Mouse (Mus musculus): Measurements from ENCODE around the gene Extl2. TPM values are rescaled to one million over a fixed set of nuclear protein-coding genes. Genes with fewer than 3 reads are reported as not detected.

The Extl2 gene
- polyA plus RNA-seq (2012; rRNA removed) = 8.6 and 12.5 TPM in 2 replicates

DNA sequence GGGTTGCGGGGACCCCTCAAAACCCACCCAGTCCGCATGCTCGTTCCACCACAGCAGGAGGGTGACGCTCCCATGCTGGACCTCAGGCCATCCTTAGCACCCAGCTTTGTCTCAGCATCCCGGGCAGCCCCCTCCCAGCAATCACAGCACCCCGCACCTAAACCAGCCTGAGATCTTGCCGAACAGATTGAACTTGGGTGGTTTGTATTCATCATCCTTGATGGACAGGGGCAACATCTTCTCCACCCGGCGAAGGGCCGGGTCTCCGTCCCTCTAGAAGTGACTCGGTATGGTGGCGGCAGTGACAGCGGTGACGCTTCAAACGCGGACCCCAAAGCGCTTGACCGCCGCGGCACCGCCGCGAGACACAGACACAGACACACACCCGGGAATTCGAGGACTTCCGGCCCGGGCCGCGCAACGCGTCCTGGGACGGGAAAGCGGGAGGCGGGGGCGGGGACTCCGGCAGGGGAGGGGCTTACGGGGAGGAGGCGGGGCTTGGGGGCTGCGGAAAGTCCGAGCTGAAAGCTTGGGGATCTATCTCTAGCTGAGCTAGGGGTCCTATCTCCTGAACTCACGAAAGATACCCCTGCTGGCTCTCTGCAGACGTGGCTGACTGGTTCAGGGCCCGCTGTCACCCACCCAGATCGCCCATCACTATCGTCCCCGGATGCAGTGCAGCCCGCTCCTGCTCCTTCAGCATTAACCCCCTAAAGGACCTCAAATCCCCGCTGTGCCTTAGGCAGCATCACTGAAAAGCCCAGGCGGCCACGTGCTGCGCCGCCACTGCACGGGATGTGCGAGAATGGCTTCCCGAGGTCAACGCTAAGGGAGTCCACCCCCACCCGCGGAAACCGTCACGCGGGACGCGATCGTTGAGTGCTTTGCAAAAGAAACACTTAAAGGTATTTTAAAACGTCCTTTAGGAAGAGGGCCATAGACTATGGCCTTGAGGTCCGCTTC is at the start of gene Extl2, which contains the start of gene Slc30a7:
TSS of gene Extl2 (plus strand) at position 485 of the 963 bp plus-strand sequence.
TSS of gene Slc30a7 (minus strand) at position 429 of the 963 bp plus-strand sequence.
- peak; percentile 95 for DNase-seq (ENCODE audit: low read depth)
- TF ChIP-seq CTCF (IDR thresholded peaks at IDR 0.05; ENCODE audit: borderline replicate concordance, extremely low read depth, insufficient read depth, insufficient read length) = no peak
- peak; percentile 57; the same call in 1 of the 2 replicates for TF ChIP-seq POLR2A (IDR thresholded peaks at IDR 0.05; ENCODE audit: borderline replicate concordance, extremely low read depth, insufficient read depth, insufficient read length, poor library complexity, severe bottlenecking)

DNA sequence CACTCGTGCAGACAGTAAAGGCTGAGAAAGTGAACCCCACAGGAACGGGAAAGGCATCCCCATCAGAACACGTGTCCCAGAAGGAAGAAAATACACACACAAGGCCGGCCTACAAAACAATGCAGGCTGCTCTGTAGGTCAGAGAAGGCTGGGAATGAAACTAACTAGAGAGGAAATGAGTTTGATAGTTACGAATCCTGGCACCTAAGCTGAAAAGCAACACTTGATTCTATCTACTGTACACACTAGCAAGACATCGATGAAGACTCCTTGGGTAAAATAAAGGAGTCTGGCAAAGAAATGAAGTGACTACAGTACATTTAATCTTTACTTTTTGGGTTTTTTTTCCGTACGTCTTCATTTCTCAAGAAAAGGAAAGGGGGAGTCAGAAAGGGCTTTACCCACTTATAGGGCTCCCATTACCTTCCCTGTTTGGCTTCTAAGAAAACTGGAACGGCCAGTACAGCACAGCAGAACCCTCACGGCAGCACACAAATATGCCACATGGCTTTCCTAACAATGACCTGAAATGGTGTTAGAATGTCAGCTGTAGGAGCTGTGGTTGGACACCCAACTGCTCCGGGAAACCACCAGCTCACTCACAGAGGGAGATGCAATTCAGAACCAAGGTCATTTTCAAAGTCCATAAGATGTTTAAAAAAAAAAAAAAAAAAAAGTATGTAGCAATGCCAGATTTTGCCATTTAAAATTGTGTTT is 45.8 kb upstream of the Extl2 start:
- TF ChIP-seq CTCF (IDR thresholded peaks at IDR 0.05; ENCODE audit: borderline replicate concordance, extremely low read depth, insufficient read depth, insufficient read length) (no peak), POLR2A (IDR thresholded peaks at IDR 0.05; ENCODE audit: borderline replicate concordance, extremely low read depth, insufficient read depth, insufficient read length, poor library complexity, severe bottlenecking) (no peak)

GRCm38 (mm10) chr3:115962028-115962415 is 45.2 kb upstream of the Extl2 start:
- no peak for DNase-seq (ENCODE audit: low read depth)
- TF ChIP-seq POLR2A (IDR thresholded peaks at IDR 0.05; ENCODE audit: borderline replicate concordance, extremely low read depth, insufficient read depth, insufficient read length, poor library complexity, severe bottlenecking) (no peak), CTCF (IDR thresholded peaks at IDR 0.05; ENCODE audit: borderline replicate concordance, extremely low read depth, insufficient read depth, insufficient read length) (no peak)

More for the DNA sequence above, 45.8 kb upstream of the Extl2 start:
- no peak for DNase-seq (ENCODE audit: low read depth)

DNA sequence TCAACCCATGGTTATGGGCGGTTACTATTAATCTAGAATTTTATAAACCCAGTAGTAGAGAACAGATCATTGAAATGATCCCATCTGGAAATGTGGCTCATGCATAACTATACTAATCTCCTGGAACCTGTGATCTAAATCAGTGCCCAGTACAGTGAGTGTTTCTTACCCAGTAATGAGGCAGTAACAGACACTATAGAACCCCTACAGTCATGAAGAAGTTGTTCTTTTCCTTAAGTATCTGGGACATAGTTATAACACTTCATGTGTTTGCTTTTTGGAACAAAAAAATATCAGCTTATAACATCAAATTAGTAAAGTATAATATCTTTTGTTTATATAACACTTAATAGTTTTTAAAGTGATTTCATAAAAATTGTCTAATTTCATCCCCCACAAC is 43.7 kb upstream of the Extl2 start:
- no peak for DNase-seq (ENCODE audit: low read depth)
- TF ChIP-seq CTCF (IDR thresholded peaks at IDR 0.05; ENCODE audit: borderline replicate concordance, extremely low read depth, insufficient read depth, insufficient read length) (no peak), POLR2A (IDR thresholded peaks at IDR 0.05; ENCODE audit: borderline replicate concordance, extremely low read depth, insufficient read depth, insufficient read length, poor library complexity, severe bottlenecking) (no peak)

GRCm38 (mm10) chr3:115964071-115964470 is 43.2 kb upstream of the Extl2 start:
- TF ChIP-seq CTCF (IDR thresholded peaks at IDR 0.05; ENCODE audit: borderline replicate concordance, extremely low read depth, insufficient read depth, insufficient read length) = no peak
- no peak for TF ChIP-seq POLR2A (IDR thresholded peaks at IDR 0.05; ENCODE audit: borderline replicate concordance, extremely low read depth, insufficient read depth, insufficient read length, poor library complexity, severe bottlenecking)
- DNase-seq (ENCODE audit: low read depth) = no peak

DNA sequence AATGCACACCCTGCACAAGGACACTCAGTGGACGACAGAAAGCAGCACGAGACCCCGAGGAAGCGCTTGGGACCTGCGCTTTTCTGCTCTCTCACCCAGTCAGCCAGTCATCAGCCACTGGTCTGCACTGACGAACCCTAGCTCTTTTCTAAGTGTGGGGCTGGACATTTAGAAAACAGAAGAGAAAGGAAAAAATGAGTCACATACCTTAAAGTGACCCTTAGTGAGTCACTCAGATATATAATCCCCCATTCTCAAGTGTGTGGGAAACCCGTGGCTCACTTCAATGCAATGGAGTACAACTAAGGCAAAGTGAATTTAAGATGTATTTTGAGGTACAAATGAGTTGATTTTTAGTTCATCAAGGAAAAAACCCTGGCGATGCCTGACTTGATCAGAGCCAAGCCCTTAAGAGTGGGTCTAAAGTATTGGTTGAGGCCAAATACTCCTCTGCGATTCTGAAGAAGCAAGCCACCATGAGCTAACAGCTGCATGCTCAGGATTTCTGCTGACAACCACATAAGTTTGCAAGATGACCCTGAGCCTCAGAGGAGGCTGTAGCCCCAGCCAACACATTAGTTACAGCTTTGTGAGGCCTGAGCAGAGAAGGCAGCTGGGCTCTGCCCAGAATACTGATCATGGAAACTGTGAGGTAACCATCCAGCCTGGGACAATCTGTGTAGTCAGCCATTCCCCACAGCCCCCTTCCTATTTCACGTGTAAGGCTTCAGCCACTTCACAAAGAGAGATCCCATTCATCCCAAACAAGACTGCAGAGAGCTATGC is 38.3 kb upstream of the Extl2 start:
- peak; percentile 68 for DNase-seq (ENCODE audit: low read depth)
- TF ChIP-seq CTCF (IDR thresholded peaks at IDR 0.05; ENCODE audit: borderline replicate concordance, extremely low read depth, insufficient read depth, insufficient read length) (no peak), POLR2A (IDR thresholded peaks at IDR 0.05; ENCODE audit: borderline replicate concordance, extremely low read depth, insufficient read depth, insufficient read length, poor library complexity, severe bottlenecking) (no peak)

DNA sequence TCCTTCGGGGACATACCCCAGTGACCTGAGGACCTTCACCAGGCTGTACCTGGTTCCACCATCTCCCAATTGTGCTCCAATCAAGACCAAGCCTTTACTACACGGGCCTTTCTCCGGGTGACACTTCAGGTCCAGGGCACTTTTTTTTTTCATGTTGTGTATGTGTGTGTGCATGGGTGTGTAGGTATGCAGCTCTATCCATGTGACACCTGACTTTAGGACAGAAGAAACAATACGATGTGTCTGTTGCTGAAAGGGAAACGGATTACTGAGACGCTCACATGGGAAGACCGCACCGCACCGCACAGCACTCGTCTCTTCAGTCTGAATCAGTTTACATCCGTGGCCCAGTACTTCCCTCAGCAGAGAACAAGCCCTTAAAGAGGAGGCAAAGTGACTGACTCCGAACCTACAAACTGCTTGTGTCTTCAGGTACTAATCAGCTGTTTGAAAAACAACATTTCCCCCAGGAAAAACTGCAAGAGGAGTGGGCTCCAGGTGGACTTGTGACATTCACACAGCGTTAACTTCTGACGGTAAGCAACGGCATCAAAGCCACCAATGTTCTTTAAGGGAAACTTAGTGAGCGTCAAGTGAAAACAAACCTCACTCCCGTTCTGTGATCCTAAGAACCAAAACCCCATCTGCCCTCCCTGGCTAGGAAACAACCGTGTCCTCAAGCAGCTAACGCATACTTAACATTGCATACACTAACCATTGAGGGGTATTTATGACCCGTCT is 36.0 kb upstream of the Extl2 start:
- DNase-seq (ENCODE audit: low read depth) = no peak
- TF ChIP-seq CTCF (IDR thresholded peaks at IDR 0.05; ENCODE audit: borderline replicate concordance, extremely low read depth, insufficient read depth, insufficient read length) (no peak), POLR2A (IDR thresholded peaks at IDR 0.05; ENCODE audit: borderline replicate concordance, extremely low read depth, insufficient read depth, insufficient read length, poor library complexity, severe bottlenecking) (no peak)

DNA sequence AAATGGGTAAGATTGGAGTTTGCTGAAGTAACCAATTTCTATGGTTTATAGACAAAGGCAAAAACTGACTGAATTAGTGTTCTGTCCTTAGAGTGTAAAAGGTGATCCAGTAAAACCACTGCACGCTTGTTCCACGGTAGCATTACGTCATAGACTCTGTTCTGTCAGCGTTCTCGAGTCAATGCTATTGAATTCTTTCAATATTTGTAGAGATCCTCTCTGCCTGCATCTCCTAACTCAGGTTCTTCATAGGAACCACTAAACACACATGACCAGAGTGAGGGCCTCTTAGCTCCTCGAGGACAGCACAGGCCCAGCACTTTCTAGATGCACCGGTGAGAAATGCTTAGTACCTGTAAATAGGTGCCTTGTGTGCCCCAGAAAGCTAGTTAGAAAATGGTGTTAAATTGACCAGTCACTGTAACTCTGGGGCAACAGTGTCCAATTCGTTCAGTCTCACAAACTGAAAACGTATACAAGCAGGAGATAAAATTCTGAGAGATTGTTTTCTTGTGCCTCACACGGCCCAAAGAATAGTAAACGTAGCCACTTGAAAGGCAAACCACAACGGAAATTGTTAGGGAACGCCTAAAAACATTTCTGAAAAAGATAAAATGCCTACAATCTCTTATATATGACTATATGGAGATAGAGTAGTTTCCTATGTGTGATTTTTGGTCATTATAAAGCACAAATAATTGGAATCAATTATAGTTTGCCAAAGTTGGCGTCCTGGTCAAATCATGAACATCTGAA is 35.2 kb upstream of the Extl2 start:
- no peak for DNase-seq (ENCODE audit: low read depth)
- TF ChIP-seq POLR2A (IDR thresholded peaks at IDR 0.05; ENCODE audit: borderline replicate concordance, extremely low read depth, insufficient read depth, insufficient read length, poor library complexity, severe bottlenecking) = no peak
- TF ChIP-seq CTCF (IDR thresholded peaks at IDR 0.05; ENCODE audit: borderline replicate concordance, extremely low read depth, insufficient read depth, insufficient read length) = no peak

DNA sequence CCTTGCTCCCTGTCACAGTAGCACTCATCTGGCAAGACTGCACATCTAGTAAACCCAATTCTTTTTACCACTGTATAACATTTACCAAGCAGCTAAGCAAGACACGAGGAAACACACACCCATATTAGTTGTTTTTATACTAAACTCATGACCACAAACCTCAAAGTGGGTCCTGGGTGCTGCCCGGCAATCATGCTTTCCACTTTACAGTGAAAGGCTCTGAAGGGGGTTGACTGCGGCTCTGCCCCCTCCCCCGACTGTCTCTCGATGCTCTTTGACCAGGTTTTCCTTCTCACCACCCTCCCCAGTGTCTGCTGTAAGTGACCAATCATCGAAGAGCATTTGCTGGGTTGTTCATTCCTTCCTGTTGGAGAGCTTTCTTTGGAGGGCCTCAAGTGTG is 33.0 kb upstream of the Extl2 start:
- no peak for TF ChIP-seq POLR2A (IDR thresholded peaks at IDR 0.05; ENCODE audit: borderline replicate concordance, extremely low read depth, insufficient read depth, insufficient read length, poor library complexity, severe bottlenecking)
- TF ChIP-seq CTCF (IDR thresholded peaks at IDR 0.05; ENCODE audit: borderline replicate concordance, extremely low read depth, insufficient read depth, insufficient read length) = no peak
- DNase-seq (ENCODE audit: low read depth) = no peak
